11 mouse cellular contexts compared by ENCODE assay signal in genomic region chr4:108782421-108783085, GRCm38 (mm10). TPM values are rescaled to one million over a fixed set of nuclear protein-coding genes. Genes with fewer than 3 reads are reported as not detected.
DNase-seq lines count a peak whose midpoint lies in the region; ATAC-seq and TF ChIP-seq lines count a peak whose summit lies in the region.
"Had no signal": no experiment of that assay in that cellular context is flagged by ENCODE, and none has a peak within 500 bp of the region (broad histone marks: within the 10 kb centered on the region; RNA-seq: fewer than 3 reads in every experiment).

No protein-coding gene starts in this region.

- H3K27ac ChIP-seq in heart, adult 2 months: no peak overlapping the region
- H3K27ac ChIP-seq: hindbrain, embryonic 15.5 days had no signal

- no peaks in the 10 kb centered on the region for H3K27me3 ChIP-seq in heart, adult 2 months (ENCODE audit: control insufficient read depth, insufficient read depth, low read length)
- H3K27me3 ChIP-seq: hindbrain, embryonic 15.5 days had no signal

- 25% methylated on average over 8 of the region's 8 CpGs for WGBS in heart, adult 2 months

- no peak for TF ChIP-seq POLR2A in heart, adult 2 months (IDR thresholded peaks at IDR 0.05; ENCODE audit: insufficient read depth, low read depth, low read length)

- ATAC-seq in granulocyte monocyte progenitor cell, adult 5-6 weeks (replicated peaks; ENCODE audit: poor library complexity, severe bottlenecking): peak; percentile 47

- DNase-seq in left cerebral cortex, adult 11 months (ENCODE audit: low spot score): peak; percentile 17
- DNase-seq in left cerebral cortex, postnatal 4 days: no peak
- peak; percentile 90 for DNase-seq in brain, adult 2 months (ENCODE audit: low read depth, low spot score)
- DNase-seq in right cerebral cortex, postnatal 25 days: peak; percentile 31
- DNase-seq in kidney, adult 8-10 months: no peak
- no peak for DNase-seq in heart, adult 2 months
- DNase-seq: gastrocnemius, postnatal 36 days; lung, postnatal 10 days; spleen, adult 18-20 months had no signal

- intact Hi-C loops in left cerebral cortex, postnatal 4 days (cut with DNase I): no loop called here
- intact Hi-C loops in heart, adult 2 months (cut with DNase I): loop anchor here (5.0 kb wide), 1 partner anchor 85 kb away; no protein-coding TSS in a partner anchor

- TF ChIP-seq CTCF in heart, adult 2 months (IDR thresholded peaks at IDR 0.05): no peak

- no peaks in the 10 kb centered on the region; the same call in 1 of the 2 replicates for H3K79me2 ChIP-seq in heart, adult 2 months (replicated peaks; ENCODE audit: control insufficient read depth, insufficient read depth, low read length)

- H3K4me1 ChIP-seq in heart, adult 2 months (ENCODE audit: control insufficient read depth, insufficient read depth, low read length): no peaks in the 10 kb centered on the region; the same call in none of the 2 replicates

- no peak overlapping the region for H3K4me3 ChIP-seq in heart, adult 2 months
- H3K4me3 ChIP-seq: hindbrain, embryonic 15.5 days had no signal

- TF ChIP-seq EP300 in heart, adult 2 months (IDR thresholded peaks at IDR 0.05; ENCODE audit: insufficient read depth, low read depth, low read length): no peak

- no peak overlapping the region for H3K9ac ChIP-seq in heart, adult 2 months (ENCODE audit: low read depth, low read length)
- H3K9ac ChIP-seq: hindbrain, embryonic 15.5 days had no signal

- H3K36me3 ChIP-seq in heart, adult 2 months (ENCODE audit: control insufficient read depth, insufficient read depth, low read length): peaks cover 5% of the 10 kb centered on the region; the same call in 1 of the 2 replicates
- H3K36me3 ChIP-seq: hindbrain, embryonic 15.5 days had no signal

RNA-seq across cellular contexts. Expression of gene Zfyve9, which starts 2.0 kb away (rescaled TPM):
- total RNA-seq in left cerebral cortex, postnatal 4 days (2021): 10 to 100 TPM; 49.6 to 53.0 TPM
- 0.11 and 1.3 TPM in 2 replicates for total RNA-seq in granulocyte monocyte progenitor cell, adult 5-6 weeks (2014; fragmentation: Nextera tagmentation)
- total RNA-seq in granulocyte monocyte progenitor cell, adult 5-6 weeks (2017): 0.56 and 1.3 TPM in 2 replicates
- total RNA-seq in heart, adult 2 months (2021): 10 to 100 TPM; 25.2 to 29.9 TPM
- polyA plus RNA-seq in heart, adult 2 months (2012; rRNA removed): 5.1 and 8.4 TPM in 2 replicates

RNA-seq across cellular contexts. Expression of gene Btf3l4, which starts 50.9 kb away (rescaled TPM):
- 100 to 1,000 TPM in 1 of 2 experiments, 10 to 100 TPM in 1; 99.8 to 114 TPM for total RNA-seq in left cerebral cortex, postnatal 4 days (2021)
- total RNA-seq in granulocyte monocyte progenitor cell, adult 5-6 weeks (2014; fragmentation: Nextera tagmentation): 35.0 and 41.2 TPM in 2 replicates
- 51.4 and 75.1 TPM in 2 replicates for total RNA-seq in granulocyte monocyte progenitor cell, adult 5-6 weeks (2017)
- 10 to 100 TPM; 70.1 to 78.1 TPM for total RNA-seq in heart, adult 2 months (2021)
- polyA plus RNA-seq in heart, adult 2 months (2012; rRNA removed): 18.5 and 33.8 TPM in 2 replicates

RNA-seq across cellular contexts. Expression of gene Txndc12, which starts 51.8 kb away (rescaled TPM):
- 10 to 100 TPM; 52.4 to 55.6 TPM for total RNA-seq in left cerebral cortex, postnatal 4 days (2021)
- 58.9 and 92.9 TPM in 2 replicates for total RNA-seq in granulocyte monocyte progenitor cell, adult 5-6 weeks (2014; fragmentation: Nextera tagmentation)
- 101 and 120 TPM in 2 replicates for total RNA-seq in granulocyte monocyte progenitor cell, adult 5-6 weeks (2017)
- 10 to 100 TPM; 29.2 to 30.0 TPM for total RNA-seq in heart, adult 2 months (2021)
- 15.7 and 23.4 TPM in 2 replicates for polyA plus RNA-seq in heart, adult 2 months (2012; rRNA removed)

Comparison
In these comparisons a context has a peak if more than half of its experiments do, and no peak if none do; other contexts are left out.
1. DNase-seq: peak in left cerebral cortex, adult 11 months (single experiment), brain, adult 2 months (single experiment) and right cerebral cortex, postnatal 25 days (single experiment); none in left cerebral cortex, postnatal 4 days (single experiment), kidney, adult 8-10 months (0 of 2) and heart, adult 2 months (0 of 2).
2. RNA of gene Zfyve9, which starts 2.0 kb away (total RNA-seq): 49.6 to 53.0 TPM in left cerebral cortex, postnatal 4 days and 25.2 to 29.9 TPM in heart, adult 2 months; 0.11 to 1.3 TPM in granulocyte monocyte progenitor cell, adult 5-6 weeks; every median in the first group is over 10 times any median in the second.